Mouse (Mus musculus): ENCODE measurements around the gene Mmd.
A peak's percentile ranks its signal among the peaks of the same experiment; 100 is the strongest.
"Not testable (repeated sequence)": the region's sequence is repeated elsewhere in the genome, so short reads cannot be mapped to it uniquely, and the experiment has no call there.

Gene Mmd

DNA sequence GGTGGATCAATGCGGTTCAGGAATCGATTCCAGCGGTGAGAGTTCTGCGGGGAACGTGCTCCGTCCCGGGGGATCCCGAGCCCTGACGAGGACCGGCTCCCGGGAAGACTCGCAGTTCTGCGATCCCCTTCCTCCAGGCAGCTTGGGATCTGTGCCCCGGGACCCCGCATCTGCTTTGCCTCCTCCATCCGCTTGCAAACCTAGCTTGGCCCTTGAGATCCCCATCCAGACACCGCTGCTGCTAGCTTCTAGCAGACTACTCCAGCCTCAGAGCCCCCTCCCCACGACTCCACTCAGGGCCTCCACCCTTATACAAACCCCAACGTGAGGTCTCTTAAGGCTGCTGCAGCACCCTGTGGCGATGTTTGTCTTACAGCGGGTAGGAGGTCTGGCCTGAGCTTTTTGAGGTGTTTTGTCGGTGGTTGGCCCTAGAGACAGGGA is 465 bp downstream of the Mmd start:
- peak in 1 of 2 experiments; percentile 27 for DNase-seq (ENCODE audit: low spot score in 2 of 2)

- no peak for DNase-seq (ENCODE audit: low spot score in 2 of 2)
These were observed 933 bp downstream of the Mmd start for GRCm38 (mm10) chr11:90250189-90250588.

- no peak for DNase-seq (ENCODE audit: low spot score in 2 of 2)
These were observed 1.5 kb downstream of the Mmd start for GRCm38 (mm10) chr11:90250730-90251129.

DNA sequence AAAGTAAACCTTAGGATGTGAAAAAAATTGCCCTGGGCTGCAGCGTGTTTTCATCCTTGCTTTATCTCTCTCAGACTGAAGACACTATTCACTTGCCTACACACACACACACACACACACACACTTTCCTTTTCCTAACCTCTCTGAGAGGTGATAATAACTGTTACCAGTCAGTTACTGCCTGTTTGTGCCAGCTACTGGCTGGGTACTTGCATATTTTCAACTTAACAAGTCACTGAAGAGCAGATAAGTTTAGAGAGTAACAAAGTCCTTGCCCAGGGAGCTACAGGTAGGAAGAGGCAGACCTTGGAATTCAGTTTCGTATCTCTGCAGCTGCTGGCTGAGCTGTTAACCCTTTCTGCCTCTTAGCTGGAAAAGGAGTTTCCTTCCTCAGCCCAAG is 2.7 kb downstream of the Mmd start:
- DNase-seq (ENCODE audit: low spot score in 2 of 2), result no peak

DNA sequence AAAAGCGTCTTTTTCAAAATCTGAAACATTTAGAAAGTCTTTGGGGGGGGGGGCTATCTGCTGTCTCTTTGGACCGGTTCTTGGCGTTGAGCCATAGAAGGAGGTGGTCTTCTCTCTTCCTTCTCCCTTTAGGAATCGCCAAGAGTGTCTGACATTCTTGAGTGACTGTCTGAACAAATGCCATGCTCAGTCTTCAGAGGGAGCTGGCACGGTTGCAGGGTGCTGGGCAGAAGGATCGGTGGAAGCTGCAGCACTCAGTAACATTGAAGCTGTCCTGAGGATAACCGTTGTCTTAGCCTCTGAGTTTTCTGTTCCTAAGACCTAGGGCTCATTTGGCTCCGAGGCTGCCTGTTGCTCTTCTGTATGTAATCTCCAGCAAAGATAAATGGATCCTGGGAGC is 3.1 kb downstream of the Mmd start:
- DNase-seq (ENCODE audit: low spot score in 2 of 2), result no peak

GRCm38 (mm10) chr11:90254536-90254935 is 5.3 kb downstream of the Mmd start:
- no peak for DNase-seq (ENCODE audit: low spot score in 2 of 2)

DNA sequence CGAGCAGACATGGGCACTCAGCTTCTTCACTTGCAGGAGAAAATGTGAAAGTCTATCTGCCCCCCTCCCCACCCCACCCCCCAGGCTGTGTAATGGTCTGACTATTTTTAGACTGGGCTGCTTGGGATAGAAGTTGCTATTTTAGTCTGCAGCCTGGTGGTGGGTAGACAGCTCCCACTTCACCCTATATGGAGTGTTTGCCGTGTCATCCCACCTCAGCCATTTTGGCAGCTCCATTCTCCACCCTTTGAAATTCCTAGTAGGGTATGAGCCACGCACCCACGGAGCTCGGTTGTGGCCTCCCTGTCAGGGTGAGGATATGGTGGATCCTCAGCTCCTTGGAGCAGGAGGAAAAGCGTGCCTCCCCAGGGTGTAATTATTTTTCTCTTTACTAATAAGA is 6.4 kb downstream of the Mmd start:
- DNase-seq (ENCODE audit: low spot score in 2 of 2), result peak in 1 of 2 experiments; percentile 32

- no peak for DNase-seq (ENCODE audit: low spot score in 2 of 2)
These were observed 7.7 kb downstream of the Mmd start for GRCm38 (mm10) chr11:90256833-90257525.

DNA sequence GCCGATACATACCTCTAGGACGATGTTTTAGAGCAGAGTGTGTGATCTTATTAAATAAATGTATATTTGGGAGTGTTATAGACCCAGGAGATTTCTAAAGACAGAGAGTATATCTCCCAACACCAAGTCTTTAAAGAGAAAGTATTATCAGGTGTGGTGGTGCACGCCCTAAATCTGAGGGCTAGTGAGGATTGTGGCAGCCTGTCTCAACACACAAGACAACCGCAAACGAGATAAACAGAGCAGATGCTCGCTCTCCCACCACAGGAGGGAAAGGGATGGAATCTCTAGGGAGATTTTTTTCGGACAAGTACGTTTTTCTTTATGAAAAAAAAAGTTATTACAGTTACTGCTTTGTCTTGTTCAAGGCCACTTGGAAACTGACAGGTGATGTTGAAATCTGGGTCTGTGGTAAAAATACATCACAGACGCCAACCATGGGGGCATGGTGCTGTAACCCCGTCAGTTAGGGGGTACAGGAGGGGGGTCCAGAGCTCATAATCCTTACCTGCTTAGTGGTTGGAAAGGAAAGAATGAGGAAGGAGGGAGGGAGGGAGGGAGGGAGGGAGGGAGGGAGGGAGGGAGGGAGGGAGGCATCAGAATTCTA is 9.2 kb downstream of the Mmd start:
- DNase-seq (ENCODE audit: low spot score in 2 of 2), result no peak

GRCm38 (mm10) chr11:90259071-90259470 is 9.8 kb downstream of the Mmd start:
- DNase-seq (ENCODE audit: low spot score in 2 of 2), result no peak

DNA sequence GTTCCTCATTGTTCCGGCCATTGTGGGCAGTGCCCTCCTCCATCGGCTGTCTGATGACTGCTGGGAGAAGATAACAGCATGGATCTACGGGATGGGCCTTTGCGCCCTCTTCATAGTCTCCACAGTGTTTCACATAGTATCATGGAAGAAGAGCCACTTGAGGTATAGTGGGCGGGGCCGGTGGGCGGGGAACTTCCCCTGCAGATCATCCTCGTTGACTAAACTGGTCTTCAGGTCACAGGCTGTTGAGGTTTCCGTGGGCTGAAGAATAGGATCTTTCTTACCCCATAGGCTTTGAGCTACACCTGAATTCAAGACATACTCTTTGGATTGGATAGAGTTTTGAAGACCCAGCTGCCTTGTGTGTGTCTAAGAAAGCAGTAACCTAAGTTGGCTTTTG is 10.6 kb downstream of the Mmd start:
- DNase-seq (ENCODE audit: low spot score in 2 of 2), result no peak

- DNase-seq (ENCODE audit: low spot score in 2 of 2), result no peak
These were observed 14.9 kb downstream of the Mmd start for GRCm38 (mm10) chr11:90264180-90264579.

DNA sequence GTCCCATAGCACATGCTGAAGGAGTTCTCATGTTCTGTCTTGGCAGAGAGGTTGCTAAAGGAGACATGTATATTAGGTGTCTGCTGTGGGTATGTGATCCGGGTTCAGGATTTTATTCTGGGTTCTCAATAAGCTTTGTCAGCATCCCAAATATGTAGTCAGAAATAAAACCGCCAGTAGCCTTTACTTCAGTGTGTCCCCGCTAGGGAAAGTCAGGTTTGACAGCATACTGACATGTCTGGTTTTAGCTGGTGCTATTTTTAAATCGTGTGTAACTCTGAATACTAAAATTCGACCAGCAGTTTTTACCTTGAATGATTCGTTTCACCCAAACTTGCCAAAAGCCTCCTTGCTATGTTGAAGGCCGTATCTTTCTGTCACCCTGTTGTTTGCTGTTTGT is 16.3 kb downstream of the Mmd start:
- DNase-seq (ENCODE audit: low spot score in 2 of 2), result no peak

GRCm38 (mm10) chr11:90268934-90269333 is 19.7 kb downstream of the Mmd start:
- DNase-seq (ENCODE audit: low spot score in 2 of 2), result no peak

DNA sequence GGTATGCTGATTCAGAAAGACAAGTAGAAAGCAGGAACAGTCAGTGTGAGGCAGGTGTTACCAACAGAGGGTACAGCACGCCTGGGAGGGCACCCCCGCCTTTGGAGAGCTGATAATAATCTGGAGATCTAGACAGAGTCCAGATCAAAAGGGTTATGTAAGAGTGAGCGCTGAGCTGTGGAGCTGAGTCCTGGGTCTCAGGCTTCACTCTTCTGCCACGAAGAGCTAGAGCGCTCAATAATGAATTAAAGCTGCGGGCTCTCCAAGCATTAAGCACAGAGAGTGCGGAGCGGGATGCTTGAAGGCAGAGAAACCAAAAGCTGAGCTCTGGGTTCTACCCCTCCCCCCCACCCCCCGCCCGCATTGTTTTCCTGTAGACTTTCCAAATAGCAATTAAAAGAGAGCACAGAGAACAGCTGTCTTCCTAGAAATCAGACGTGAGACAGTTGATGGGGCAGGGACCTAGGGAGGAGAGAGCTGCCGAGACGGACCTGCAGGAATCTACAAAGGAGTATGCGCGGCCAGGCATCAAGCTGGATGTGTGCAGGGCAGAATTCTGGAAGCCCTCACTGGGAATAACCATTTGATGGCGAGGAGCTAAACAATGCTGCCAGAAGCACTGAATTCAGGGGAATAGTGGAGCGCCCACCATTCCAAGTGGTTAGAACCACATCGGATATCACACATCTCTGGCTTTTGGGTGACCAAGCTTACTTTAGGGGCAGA is 20.3 kb downstream of the Mmd start:
- no peak for DNase-seq (ENCODE audit: low spot score in 2 of 2)

DNA sequence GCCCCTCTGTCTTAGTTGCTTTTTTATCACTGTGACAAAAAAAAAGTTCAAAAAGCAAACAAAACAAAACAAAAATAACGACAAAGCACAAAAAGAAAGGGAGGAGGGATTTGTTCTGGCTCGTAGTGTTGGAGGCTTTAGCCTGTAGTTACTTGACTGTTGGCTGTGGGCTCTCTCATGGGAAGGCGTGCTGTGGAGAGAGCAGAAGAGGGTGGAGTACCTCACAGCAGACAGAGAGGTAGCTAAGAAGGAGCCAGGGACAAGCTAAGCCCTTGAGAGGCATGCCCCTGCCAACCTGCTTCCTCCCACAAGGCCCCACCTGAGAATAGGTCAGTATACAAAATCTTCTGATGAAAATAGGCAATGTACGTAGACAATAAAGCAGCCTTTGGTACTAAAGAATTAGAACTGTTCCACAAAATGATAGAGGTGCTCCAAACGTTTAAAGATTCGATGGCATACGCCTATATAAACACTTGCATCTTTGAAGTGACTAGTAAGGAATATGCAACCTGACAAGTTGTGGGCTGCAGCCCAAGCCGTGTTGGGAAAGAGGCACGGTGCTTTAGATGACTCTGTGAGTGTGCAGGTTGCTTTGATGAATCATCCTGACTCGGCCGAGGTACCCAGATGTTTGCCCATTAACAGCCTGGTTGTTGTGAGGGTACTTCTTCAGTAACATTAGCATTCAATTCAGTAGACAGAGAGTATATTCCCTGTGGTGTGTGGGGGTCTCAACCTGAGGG is 21.0 kb downstream of the Mmd start:
- no peak for DNase-seq (ENCODE audit: low spot score in 2 of 2)

DNA sequence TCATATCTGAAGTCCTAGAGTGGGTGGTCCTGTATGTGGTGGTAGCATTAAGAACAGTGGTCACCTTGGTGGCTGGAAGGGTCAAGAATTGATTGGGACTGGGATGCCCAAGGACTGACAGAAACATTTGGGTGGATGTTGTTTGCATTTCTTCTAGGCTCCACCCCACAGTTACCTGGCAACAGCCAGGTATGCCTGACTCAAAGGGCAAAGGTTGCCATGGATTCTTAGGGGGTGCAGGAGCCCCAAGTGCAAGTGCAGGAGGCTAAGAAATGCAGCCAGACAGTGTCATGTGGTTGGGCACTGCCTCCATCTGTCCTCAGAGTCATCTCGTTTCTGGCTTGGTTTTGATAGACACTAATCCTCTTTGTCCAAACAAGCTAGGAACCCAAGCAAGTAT is 24.9 kb downstream of the Mmd start:
- DNase-seq (ENCODE audit: low spot score in 2 of 2), result no peak

- DNase-seq (ENCODE audit: low spot score in 2 of 2), result no peak
These were observed 26.4 kb downstream of the Mmd start for GRCm38 (mm10) chr11:90275663-90276062.

DNA sequence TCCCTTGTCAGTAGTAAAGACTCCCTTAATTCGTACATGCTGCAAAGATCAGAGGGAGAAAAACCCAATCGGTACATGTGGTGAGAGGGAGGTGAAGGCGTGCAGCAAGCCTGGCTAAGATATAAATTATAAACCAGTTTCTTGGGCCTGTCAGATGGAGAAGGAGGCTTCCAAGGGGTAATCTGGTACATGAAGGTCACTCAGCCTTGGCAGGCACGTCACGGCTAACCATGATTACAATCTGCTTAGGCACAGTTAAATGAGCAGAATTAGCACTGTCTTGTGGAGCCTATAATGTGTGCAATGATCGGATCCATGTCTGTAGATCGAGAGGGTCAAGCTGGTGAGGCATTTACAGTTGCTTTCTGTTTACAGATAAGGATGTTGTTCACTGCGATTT is 26.9 kb downstream of the Mmd start:
- no peak for DNase-seq (ENCODE audit: low spot score in 2 of 2)

DNA sequence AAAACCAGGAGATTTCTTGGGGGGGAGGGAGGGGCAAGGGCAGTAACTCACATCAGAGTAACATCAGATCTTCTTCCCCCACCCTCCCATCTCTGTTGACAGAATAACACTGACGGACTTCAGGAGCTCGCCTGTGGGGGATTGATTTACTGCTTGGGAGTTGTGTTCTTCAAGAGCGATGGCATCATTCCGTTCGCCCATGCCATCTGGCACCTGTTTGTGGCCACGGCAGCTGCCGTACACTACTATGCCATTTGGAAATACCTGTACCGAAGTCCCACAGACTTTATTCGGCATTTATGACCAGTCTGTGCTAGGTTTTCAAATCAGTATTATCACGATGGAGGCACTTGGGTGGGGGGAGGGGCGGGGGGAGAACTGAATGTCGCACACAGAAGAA is 27.3 kb downstream of the Mmd start:
- no peak for DNase-seq (ENCODE audit: low spot score in 2 of 2)

- no peak for DNase-seq (ENCODE audit: low spot score in 2 of 2)
These were observed 30.8 kb downstream of the Mmd start for GRCm38 (mm10) chr11:90280069-90280468.

GRCm38 (mm10) chr11:90281943-90282342 is 32.7 kb downstream of the Mmd start:
- not testable (repeated sequence) for DNase-seq (ENCODE audit: low spot score in 2 of 2)

Measured in frontal cortex, postnatal 14 days (tissue).